Mouse (Mus musculus) heart, adult 18-20 months (tissue): Measurements from ENCODE around the gene Gabra4. TPM values are rescaled to one million over a fixed set of nuclear protein-coding genes. Genes with fewer than 3 reads are reported as not detected.
"Not testable (repeated sequence)": the region's sequence is repeated elsewhere in the genome, so short reads cannot be mapped to it uniquely, and the experiment has no call there.

Experiments
- DNase-seq, 2 experiments: peaks; one replicate each; pipeline ENCODE4 v3.0.0; 2021 to 2022; ENCODE audit warnings: mixed read lengths in 1 of 2
- long read RNA-seq, 2 experiments: library from polyadenylated mRNA; stranded (forward); transcript quantifications; one replicate each; pipeline ENCODE4 v2.0.0; 2021
- total RNA-seq, 2 experiments: library from RNA; stranded (reverse); gene quantifications; 2 replicates each; pipeline ENCODE4 v1.2.3; 2021

Gene Gabra4
- not detected for total RNA-seq
- long read RNA-seq, experiment 1 = 0 reads
- long read RNA-seq, experiment 2 = 0 reads

- no peak for DNase-seq
These were observed at the start of gene Gabra4 for GRCm38 (mm10) chr5:71658115-71658497. Gene Gabra4 (minus strand): TSS chr5:71658308.

- DNase-seq = no peak
These were observed 43.1 kb upstream of the Gabra4 start for GRCm38 (mm10) chr5:71701273-71701614.

DNA sequence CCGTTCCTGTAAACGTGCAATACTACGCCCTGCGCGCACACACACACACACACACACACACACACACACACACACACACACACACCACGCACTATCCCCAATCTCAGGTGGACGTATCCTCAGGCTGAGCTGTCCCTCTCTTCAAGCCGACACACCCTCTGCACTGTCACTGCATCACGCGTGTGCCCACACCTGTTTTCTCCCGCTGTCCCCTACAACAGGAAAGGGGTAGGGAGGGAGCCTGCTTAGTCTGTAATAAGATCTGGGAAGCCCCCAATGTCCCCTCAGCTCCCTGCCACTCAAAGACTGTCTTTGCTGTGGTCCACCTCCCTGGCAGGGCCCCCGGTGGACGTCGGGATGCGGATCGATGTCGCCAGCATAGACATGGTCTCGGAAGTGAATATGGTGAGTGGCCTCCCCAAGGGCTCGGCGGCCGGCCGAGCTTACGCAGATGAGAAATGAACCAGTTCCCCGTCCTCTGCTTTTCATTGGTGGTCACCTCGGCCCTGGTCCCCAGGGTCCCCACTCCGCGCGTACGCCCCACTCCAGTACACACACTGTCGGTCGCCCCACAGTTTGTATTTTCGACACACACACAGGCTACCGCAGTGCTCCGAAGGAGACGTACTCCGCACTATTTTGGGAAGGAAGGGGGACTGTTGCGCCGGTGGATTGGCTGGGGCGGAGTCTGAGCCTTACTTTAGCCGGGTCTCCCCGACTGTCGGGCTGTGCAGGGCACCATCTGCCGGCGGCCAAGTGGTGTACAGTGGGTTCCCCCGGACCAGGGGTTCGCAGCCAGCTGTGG, 42.6 kb upstream of the Gabra4 start:
- DNase-seq = peak; percentile 9 to 15

DNA sequence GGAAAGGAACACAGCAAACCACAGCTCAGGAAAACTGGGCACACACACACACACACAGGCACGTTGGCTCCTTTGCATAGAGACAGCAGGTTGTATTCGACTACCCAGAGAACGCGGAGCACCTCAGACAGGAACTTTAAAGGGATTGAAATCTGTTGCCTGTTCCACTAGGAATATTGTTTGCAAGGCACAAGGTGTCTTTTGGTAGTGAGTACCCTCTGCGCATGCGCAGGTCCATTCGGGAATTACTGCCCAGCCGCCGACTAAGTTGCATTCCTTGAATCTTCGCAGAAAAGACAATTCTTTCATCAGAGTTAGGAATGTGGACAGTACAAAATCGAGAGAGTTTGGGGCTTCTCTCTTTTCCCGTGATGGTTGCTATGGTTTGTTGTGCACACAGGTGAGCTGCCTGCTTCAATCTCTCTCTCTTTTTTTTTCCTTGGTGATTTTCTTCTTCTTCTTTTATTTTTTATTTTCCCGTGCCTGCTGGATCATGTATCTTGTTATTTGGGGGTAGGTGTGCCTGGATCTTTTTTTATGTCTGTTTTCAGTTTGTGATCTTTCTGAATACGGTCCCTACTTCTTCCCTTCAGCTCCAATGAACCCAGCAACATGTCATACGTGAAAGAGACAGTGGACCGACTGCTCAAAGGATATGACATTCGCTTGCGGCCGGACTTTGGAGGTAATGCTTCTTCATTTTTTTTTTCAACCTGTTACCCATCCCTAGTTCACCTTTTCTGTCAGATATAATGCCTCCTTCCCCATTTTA, 41.8 kb upstream of the Gabra4 start:
- peak; percentile 13 to 26 for DNase-seq

- DNase-seq = no peak
These were observed 7.5 kb upstream of the Gabra4 start for GRCm38 (mm10) chr5:71665593-71665992.

- no peak for DNase-seq
These were observed 510 bp downstream of the Gabra4 start, which contains the start of gene Gabrb1 for GRCm38 (mm10) chr5:71657482-71658114. Gene Gabrb1 (plus strand): TSS chr5:71658113.

DNA sequence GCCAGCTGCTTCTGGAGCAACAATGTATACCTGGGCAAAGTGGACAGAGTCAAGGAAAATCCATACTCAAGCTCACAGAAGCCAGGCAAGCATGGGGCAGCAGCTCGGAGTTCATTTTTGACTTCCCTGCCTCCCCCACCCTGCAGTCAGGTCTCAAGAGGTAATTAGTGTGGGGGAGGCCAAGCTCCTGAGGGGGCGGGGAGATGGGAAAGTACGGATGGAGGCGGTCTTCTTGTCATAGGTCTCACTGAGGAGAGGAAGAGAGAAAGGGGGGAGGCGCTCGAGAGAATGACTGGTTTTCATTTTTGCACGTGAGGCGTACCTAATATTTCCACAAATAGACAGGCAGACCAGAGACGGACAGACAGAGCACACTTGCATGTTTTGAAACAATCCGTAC, 1.3 kb downstream of the Gabra4 start:
- DNase-seq = no peak

DNA sequence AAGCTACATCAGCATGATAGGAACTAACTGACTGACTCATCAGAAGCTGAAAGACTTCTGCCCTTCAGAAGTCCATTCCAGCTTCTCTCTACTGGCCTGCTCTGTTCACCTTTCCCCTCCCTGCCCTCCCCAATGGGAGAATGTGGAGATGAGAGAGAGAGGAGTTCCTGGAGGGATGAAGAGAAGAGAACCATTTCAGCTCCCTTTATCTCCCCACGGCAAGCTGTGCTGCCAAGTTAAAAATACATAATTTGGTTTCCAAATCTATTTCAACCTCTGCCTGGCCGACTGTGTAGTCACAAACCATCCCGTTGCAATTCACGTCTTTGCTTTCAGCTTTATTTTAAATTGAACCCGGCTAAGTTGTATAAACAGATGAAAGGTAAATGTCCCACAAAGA, 4.1 kb downstream of the Gabra4 start:
- no peak for DNase-seq

- no peak for DNase-seq
These were observed 10.0 kb downstream of the Gabra4 start for GRCm38 (mm10) chr5:71648108-71648507.

GRCm38 (mm10) chr5:71639804-71640203, 18.3 kb downstream of the Gabra4 start:
- DNase-seq = no peak

DNA sequence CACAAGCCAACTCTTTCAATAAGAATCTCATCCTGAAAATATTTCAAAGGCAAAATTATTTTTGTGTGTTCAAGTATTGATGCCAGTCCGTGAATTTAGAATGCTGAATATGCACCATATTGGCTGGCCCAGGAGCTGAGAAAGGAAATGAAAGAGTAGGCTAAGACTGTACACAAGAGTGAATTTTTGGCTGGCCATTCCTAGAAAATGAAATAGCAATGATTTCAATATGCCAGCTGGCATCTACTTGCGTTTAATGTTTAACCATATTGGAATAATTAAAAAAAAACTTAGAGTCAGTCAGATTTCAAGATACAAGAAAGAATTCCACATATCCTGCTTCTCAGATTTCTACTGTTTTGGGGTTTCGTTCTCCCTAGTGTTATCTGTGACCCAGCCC, 30.3 kb downstream of the Gabra4 start:
- no peak for DNase-seq

GRCm38 (mm10) chr5:71616734-71617133, 41.4 kb downstream of the Gabra4 start:
- DNase-seq = no peak

- no peak for DNase-seq
These were observed 43.8 kb downstream of the Gabra4 start for GRCm38 (mm10) chr5:71614311-71614710.

DNA sequence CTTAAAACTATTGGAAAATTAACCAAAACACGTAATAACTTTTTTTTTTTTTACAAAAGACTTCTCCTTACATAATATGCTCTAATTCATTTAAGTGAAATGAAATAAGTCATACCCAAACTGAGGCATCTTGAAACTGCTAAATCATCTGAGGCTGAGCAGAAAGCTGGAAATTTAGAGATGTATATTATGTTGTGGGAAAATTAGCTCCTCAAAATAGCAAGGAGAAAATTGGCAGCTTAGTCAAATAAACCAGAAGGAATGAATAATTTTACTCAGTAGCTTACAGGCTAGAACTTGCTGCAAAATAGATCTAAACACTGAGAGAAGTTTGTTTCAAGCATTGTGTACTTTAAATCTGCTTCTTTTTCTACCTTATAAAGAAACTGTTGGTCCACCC, 49.4 kb downstream of the Gabra4 start:
- no peak for DNase-seq

GRCm38 (mm10) chr5:71606907-71607306, 51.2 kb downstream of the Gabra4 start:
- DNase-seq = peak in 1 of 2 experiments; percentile 2

- no peak for DNase-seq
These were observed 53.9 kb downstream of the Gabra4 start for GRCm38 (mm10) chr5:71604128-71604690.

DNA sequence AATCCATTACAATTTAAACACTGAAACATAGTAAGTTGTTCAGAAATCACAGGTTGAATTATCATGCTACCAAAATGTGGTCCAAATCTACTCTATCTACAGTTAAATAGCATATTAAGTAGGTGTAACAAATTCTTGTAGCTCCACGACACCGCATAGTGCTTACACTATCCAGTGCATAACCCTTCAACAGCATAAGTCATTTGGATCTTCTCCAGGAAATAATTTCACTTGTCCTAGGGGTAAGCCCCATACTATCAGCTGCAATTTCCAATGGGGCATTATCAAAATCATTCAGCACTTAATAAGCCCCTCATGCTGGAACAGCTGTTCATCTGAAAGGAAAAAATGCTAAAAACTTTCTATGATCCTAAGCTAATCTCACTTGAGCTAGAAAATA, 62.8 kb downstream of the Gabra4 start:
- DNase-seq = no peak

DNA sequence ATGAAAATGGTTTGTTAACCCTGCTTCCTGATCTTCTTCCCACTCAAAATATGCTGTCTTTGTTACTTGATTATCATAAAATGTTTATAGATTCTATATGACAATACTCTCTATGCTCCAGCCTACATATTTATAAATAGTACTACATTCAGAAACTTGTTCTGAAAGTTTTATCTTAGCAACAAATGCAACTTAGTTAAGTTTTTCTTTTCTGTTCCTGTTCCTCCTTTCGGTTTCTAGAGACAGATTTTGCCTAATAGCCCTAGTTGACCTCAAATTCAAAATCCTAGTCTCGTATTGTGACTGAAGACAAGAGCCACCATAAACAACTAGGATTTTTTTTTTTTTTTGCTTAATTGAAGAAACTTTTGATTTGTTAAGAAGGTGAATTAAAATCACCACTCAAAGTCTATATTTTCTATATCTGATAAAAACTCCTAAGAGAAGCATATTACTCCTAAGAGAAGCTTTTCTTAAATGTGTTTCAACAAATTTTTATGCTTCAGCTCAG, 64.3 kb downstream of the Gabra4 start:
- DNase-seq = no peak

- DNase-seq = no peak
These were observed 86.4 kb downstream of the Gabra4 start for GRCm38 (mm10) chr5:71571646-71572237.

GRCm38 (mm10) chr5:71548079-71548478, 110.0 kb downstream of the Gabra4 start, which contains the start of gene Cox7b2:
Gene Cox7b2 (minus strand): TSS chr5:71548205.
- DNase-seq = no peak

DNA sequence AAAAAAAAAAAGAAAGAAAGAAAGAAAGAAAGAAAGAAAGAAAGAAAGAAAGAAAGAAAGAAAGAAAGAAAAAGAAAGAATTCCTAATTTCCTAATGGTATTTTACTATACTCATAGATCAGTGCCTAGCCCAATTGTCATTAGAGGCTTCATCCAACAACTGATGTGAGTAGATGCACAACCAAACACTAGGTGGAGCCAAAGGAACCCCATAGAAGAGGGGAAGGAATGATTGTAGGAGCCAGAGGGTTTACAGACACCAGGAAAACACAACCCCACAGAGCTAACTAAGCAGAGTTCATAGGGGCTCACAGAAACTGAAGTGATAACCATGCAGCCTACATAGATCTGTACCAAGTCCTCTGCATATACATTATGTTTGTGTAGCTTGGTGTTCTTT, 112.6 kb downstream of the Gabra4 start:
- peak in 1 of 2 experiments; percentile 7 for DNase-seq

DNA sequence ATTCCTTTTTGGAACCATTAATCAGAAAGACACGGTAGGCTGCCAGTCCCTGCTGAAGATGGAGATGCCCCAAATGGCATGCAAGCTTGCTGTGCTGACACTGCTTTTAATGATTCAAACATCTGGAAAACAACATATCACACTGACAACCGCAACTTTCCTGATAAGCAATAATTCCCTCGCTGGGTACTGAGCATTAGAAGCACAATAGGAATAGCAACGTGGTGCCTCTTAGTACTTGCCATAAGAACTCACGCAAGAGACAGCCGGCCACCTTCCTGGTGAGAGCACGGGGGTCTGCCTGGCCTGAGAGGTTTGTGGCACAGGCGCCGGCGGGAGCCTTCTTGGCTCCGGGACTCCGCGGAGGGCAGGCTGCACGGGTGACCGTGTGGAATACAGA, 132.6 kb downstream of the Gabra4 start:
- not testable (repeated sequence) for DNase-seq
